Comparison of ENCODE assay signal across 9 mouse cellular contexts in the genomic region with DNA sequence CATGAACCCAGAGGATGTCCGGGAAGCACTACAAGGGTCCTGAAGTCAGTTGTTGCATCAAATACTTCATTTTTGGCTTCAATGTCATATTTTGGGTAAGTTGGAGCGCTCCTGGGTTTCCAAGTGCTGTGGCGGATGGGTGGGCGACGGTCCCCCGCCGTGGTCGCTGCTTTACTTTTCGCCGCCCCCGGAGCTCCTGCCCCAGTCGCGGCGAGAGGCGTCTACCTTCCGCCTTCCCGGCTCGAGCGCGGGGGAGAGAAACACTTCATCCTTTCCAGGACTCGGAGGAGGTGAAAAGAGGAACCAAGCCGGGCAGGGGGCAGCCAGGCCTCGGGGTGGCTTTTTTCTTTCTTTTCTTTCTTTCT. TPM values are rescaled to one million over a fixed set of nuclear protein-coding genes. Genes with fewer than 3 reads are reported as not detected.
DNase-seq lines count a peak whose midpoint lies in the region; ATAC-seq and TF ChIP-seq lines count a peak whose summit lies in the region.
"Had no signal": no experiment of that assay in that cellular context is flagged by ENCODE, and none has a peak within 500 bp of the region (broad histone marks: within the 10 kb centered on the region; RNA-seq: fewer than 3 reads in every experiment).

No protein-coding gene starts in this region.

- H3K9ac ChIP-seq in CH12.LX (ENCODE audit: insufficient read depth, low read depth), result peak overlapping the region; percentile 55
- H3K9ac ChIP-seq in embryonic facial prominence, embryonic 12.5 days, result peak overlapping the region; percentile 80
- H3K9ac ChIP-seq in hindbrain, embryonic 11.5 days (ENCODE audit: low read depth, low read length), result peak overlapping the region; percentile 95
- peak overlapping the region; percentile 59 for H3K9ac ChIP-seq in liver, embryonic 15.5 days
- peak overlapping the region; percentile 91 for H3K9ac ChIP-seq in neural tube, embryonic 15.5 days (replicated peaks)

- H3K9me3 ChIP-seq in CH12.LX (replicated peaks; ENCODE audit: low read length), result no peaks in the 10 kb centered on the region
- H3K9me3 ChIP-seq in embryonic facial prominence, embryonic 12.5 days, result no peaks in the 10 kb centered on the region
- no peaks in the 10 kb centered on the region for H3K9me3 ChIP-seq in hindbrain, embryonic 11.5 days (ENCODE audit: control insufficient read depth, low read length)
- no peaks in the 10 kb centered on the region for H3K9me3 ChIP-seq in liver, embryonic 15.5 days (replicated peaks)
- no peaks in the 10 kb centered on the region for H3K9me3 ChIP-seq in neural tube, embryonic 15.5 days (replicated peaks)

- H3K4me1 ChIP-seq in CH12.LX (ENCODE audit: control insufficient read depth in 1 of 2, insufficient read depth in 2 of 2), result peaks cover 8 to 43% of the 10 kb centered on the region in 2 experiments
- peaks cover 24% of the 10 kb centered on the region; the same call in 1 of the 2 replicates for H3K4me1 ChIP-seq in embryonic facial prominence, embryonic 12.5 days
- H3K4me1 ChIP-seq in hindbrain, embryonic 11.5 days (replicated peaks; ENCODE audit: control insufficient read depth, insufficient read depth, low read length), result no peaks in the 10 kb centered on the region
- H3K4me1 ChIP-seq in liver, embryonic 15.5 days (replicated peaks), result peaks cover 23% of the 10 kb centered on the region
- peaks cover 43% of the 10 kb centered on the region for H3K4me1 ChIP-seq in neural tube, embryonic 15.5 days

- dilution Hi-C loops in CH12.LX (cut with MboI; ENCODE audit: extremely low pct_ligation_motif_present, extremely low pct_unique_long_range_greater_than_20kb, low sequenced_read_pairs), result no loop called here

- TF ChIP-seq POLR2A in CH12.LX (IDR thresholded peaks at IDR 0.05; ENCODE audit: low read depth, low read length), result peak; percentile 10; the same call in 1 of the 2 replicates

- H3K79me2 ChIP-seq in CH12.LX (replicated peaks; ENCODE audit: control insufficient read depth, extremely low read depth, insufficient read depth, poor library complexity, severe bottlenecking), result no peaks in the 10 kb centered on the region

- in situ Hi-C loops in CH12.LX (cut with MboI; ENCODE audit: low pct_ligation_motif_present, low pct_unique_long_range_greater_than_20kb, low sequenced_read_pairs), result no loop called here

- TF ChIP-seq EP300 in CH12.LX (IDR thresholded peaks at IDR 0.05; ENCODE audit: low read length), result no peak

- H3K4me2 ChIP-seq in CH12.LX (ENCODE audit: insufficient read depth, low read depth, poor library complexity, severe bottlenecking), result peak overlapping the region; percentile 75
- peak overlapping the region; percentile 85 for H3K4me2 ChIP-seq in embryonic facial prominence, embryonic 12.5 days (replicated peaks)
- peak overlapping the region; percentile 86 for H3K4me2 ChIP-seq in hindbrain, embryonic 11.5 days (replicated peaks; ENCODE audit: low read depth, low read length)
- peak overlapping the region; percentile 94 for H3K4me2 ChIP-seq in liver, embryonic 15.5 days
- H3K4me2 ChIP-seq in neural tube, embryonic 15.5 days, result peak overlapping the region; percentile 83

- no peak overlapping the region for H3K27ac ChIP-seq in CH12.LX (ENCODE audit: insufficient read depth, low read depth)
- peak overlapping the region; percentile 70 for H3K27ac ChIP-seq in embryonic facial prominence, embryonic 12.5 days
- peak overlapping the region; percentile 87 for H3K27ac ChIP-seq in hindbrain, embryonic 11.5 days (ENCODE audit: low read depth, low read length)
- H3K27ac ChIP-seq in liver, embryonic 15.5 days (replicated peaks), result peak overlapping the region; percentile 48; the same call in 1 of the 2 replicates
- peak overlapping the region; percentile 95 for H3K27ac ChIP-seq in neural tube, embryonic 15.5 days (replicated peaks)

- no peak for ATAC-seq in cerebellum, adult (ENCODE audit: insufficient number of reproducible peaks, low FRiP score, low TSS enrichment)
- peak; percentile 6; the same call in 1 of the 2 replicates for ATAC-seq in embryonic facial prominence, embryonic 12.5 days (ENCODE audit: insufficient number of reproducible peaks, insufficient read depth, low FRiP score, low TSS enrichment)
- peak; percentile 42 for ATAC-seq in hindbrain, embryonic 11.5 days (ENCODE audit: low FRiP score)
- peak; percentile 4 for ATAC-seq in liver, embryonic 15.5 days (ENCODE audit: insufficient read depth)
- ATAC-seq in neural tube, embryonic 15.5 days (ENCODE audit: low FRiP score), result peak; percentile 18

- no peak for TF ChIP-seq RAD21 in CH12.LX (IDR thresholded peaks at IDR 0.05; ENCODE audit: low read depth, low read length)

- DNase-seq in cerebellum, adult 11-12 months, result peak; percentile 63
- DNase-seq in CH12.LX (ENCODE audit: extremely low read depth), result peak; percentile 71
- no peak for DNase-seq in hindbrain, embryonic 11.5 days (ENCODE audit: low spot score)
- DNase-seq in retina, embryonic 14.5 days (ENCODE audit: low spot score), result no peak

- no peaks in the 10 kb centered on the region for H3K27me3 ChIP-seq in CH12.LX (replicated peaks)
- H3K27me3 ChIP-seq in embryonic facial prominence, embryonic 12.5 days, result peaks cover 7% of the 10 kb centered on the region; the same call in 1 of the 2 replicates
- 0 out of 2 replicates have a peak, but pooled peaks cover 2% of the 10 kb centered on the region for H3K27me3 ChIP-seq in hindbrain, embryonic 11.5 days (ENCODE audit: control insufficient read depth, insufficient read depth, low read length)
- peaks cover 51% of the 10 kb centered on the region for H3K27me3 ChIP-seq in liver, embryonic 15.5 days
- H3K27me3 ChIP-seq in neural tube, embryonic 15.5 days (replicated peaks), result no peaks in the 10 kb centered on the region

- no peaks in the 10 kb centered on the region for H3K36me3 ChIP-seq in CH12.LX (replicated peaks in 1 of 2; ENCODE audit: control insufficient read depth in 1 of 2, insufficient read depth in 1 of 2, low read length in 1 of 2)
- H3K36me3 ChIP-seq in embryonic facial prominence, embryonic 12.5 days, result no peaks in the 10 kb centered on the region
- H3K36me3 ChIP-seq in hindbrain, embryonic 11.5 days (ENCODE audit: control insufficient read depth, insufficient read depth, low read length), result no peaks in the 10 kb centered on the region
- H3K36me3 ChIP-seq in liver, embryonic 15.5 days (replicated peaks), result no peaks in the 10 kb centered on the region
- no peaks in the 10 kb centered on the region for H3K36me3 ChIP-seq in neural tube, embryonic 15.5 days
- H3K36me3 ChIP-seq: G1E had no signal

- peak overlapping the region; percentile 69 to 79 (median 69) for H3K4me3 ChIP-seq in CH12.LX (replicated peaks in 1 of 3; ENCODE audit: low read depth in 2 of 3, low read length in 2 of 3, poor library complexity in 1 of 3)
- H3K4me3 ChIP-seq in embryonic facial prominence, embryonic 12.5 days, result peak overlapping the region; percentile 72
- H3K4me3 ChIP-seq in hindbrain, embryonic 11.5 days (ENCODE audit: low read depth, low read length), result peak overlapping the region; percentile 84
- peak overlapping the region; percentile 68 for H3K4me3 ChIP-seq in liver, embryonic 15.5 days (replicated peaks)
- H3K4me3 ChIP-seq in neural tube, embryonic 15.5 days (replicated peaks), result peak overlapping the region; percentile 96

- TF ChIP-seq CTCF in CH12.LX (conservative IDR thresholded peaks at IDR 0.05 in 1 of 2, IDR thresholded peaks at IDR 0.05 in 1 of 2; ENCODE audit: low read depth in 2 of 2, low read length in 2 of 2), result no peak

- whole genome bisulfite sequencing in embryonic facial prominence, embryonic 12.5 days, result under 1% methylated on average over 23 of the region's 23 CpGs
- WGBS in hindbrain, embryonic 11.5 days, result under 1% methylated on average over 23 of the region's 23 CpGs
- 0% methylated on average over 23 of the region's 23 CpGs for WGBS in liver, embryonic 15.5 days (ENCODE audit: insufficient replicate concordance)
- WGBS in neural tube, embryonic 15.5 days, result 0% methylated on average over 23 of the region's 23 CpGs

TF ChIP-seq in CH12.LX, 34 proteins besides CTCF, POLR2A, EP300 and RAD21:
- TF ChIP-seq UBTF (IDR thresholded peaks at IDR 0.05; ENCODE audit: low read depth, low read length), result peak; percentile 85
- no peak for TF ChIP-seq PAX5 (IDR thresholded peaks at IDR 0.05; ENCODE audit: low read length)
- TF ChIP-seq MXI1 (IDR thresholded peaks at IDR 0.05; ENCODE audit: low read depth, low read length), result 0 out of 2 replicates have a peak, but pooled peaks have one; percentile 43
- peak; percentile 69; the same call in 1 of the 2 replicates for TF ChIP-seq MAZ (IDR thresholded peaks at IDR 0.05; ENCODE audit: low read depth, low read length)
- TF ChIP-seq BHLHE40 (IDR thresholded peaks at IDR 0.05; ENCODE audit: low read depth, low read length), result 0 out of 2 replicates have a peak, but pooled peaks have one; percentile 19
- peak; percentile 43; the same call in 1 of the 2 replicates for TF ChIP-seq SIN3A (IDR thresholded peaks at IDR 0.05; ENCODE audit: low read length)
- TF ChIP-seq JUN (IDR thresholded peaks at IDR 0.05; ENCODE audit: insufficient read depth, low read depth, low read length), result no peak
- no peak for TF ChIP-seq ZKSCAN1 (IDR thresholded peaks at IDR 0.05; ENCODE audit: borderline replicate concordance, low read depth, low read length)
- peak; percentile 72 for TF ChIP-seq ZNF384 (IDR thresholded peaks at IDR 0.05; ENCODE audit: low read depth, low read length)
- peak; percentile 57 for TF ChIP-seq ELF1 (IDR thresholded peaks at IDR 0.05; ENCODE audit: low read depth, low read length)
- no peak for TF ChIP-seq TCF12 (IDR thresholded peaks at IDR 0.05; ENCODE audit: low read depth, low read length)
- TF ChIP-seq IRF4 (IDR thresholded peaks at IDR 0.05; ENCODE audit: low read depth, low read length), result peak; percentile 66; the same call in 1 of the 2 replicates

RNA-seq across cellular contexts. Expression of a gene that starts 0.6 kb away (rescaled TPM):
- total RNA-seq in CH12.LX (2012; rRNA removed) (17.2 and 19.1 TPM in 2 replicates), CH12.LX (2014; rRNA removed) (25.9 and 26.4 TPM in 2 replicates)
- polyA plus RNA-seq in CH12.LX (2012; ENCODE audit: insufficient read length, low read depth), result 37.5 and 43.1 TPM in 2 replicates
- polyA plus RNA-seq in embryonic facial prominence, embryonic 12.5 days (2016; fragmentation: Nextera tagmentation; extraction: Ambion mirVana), result 33.0 and 33.8 TPM in 2 replicates
- 51.0 and 64.9 TPM in 2 replicates for polyA plus RNA-seq in hindbrain, embryonic 11.5 days (2014; fragmentation: Nextera tagmentation; extraction: Ambion mirVana)
- polyA plus RNA-seq in liver, embryonic 15.5 days (2015; fragmentation: Nextera tagmentation; extraction: Ambion mirVana), result 3.0 and 3.4 TPM in 2 replicates
- polyA plus RNA-seq in neural tube, embryonic 15.5 days (2015; fragmentation: Nextera tagmentation; extraction: Ambion mirVana), result 94.2 and 104 TPM in 2 replicates
- polyA plus RNA-seq: G1E had no signal

Comparison
In these comparisons a context has a peak if more than half of its experiments do, and no peak if none do; other contexts are left out.
1. DNase-seq: peak in cerebellum, adult 11-12 months (single experiment) and CH12.LX (single experiment); none in hindbrain, embryonic 11.5 days (single experiment) and retina, embryonic 14.5 days (single experiment).
2. Peak in every context shown above with its lines, with median percentiles within 50 percentile points of each other: H3K4me2 ChIP-seq, H3K4me3 ChIP-seq and H3K9ac ChIP-seq.